Mouse (Mus musculus): ENCODE results near the gene Acp2. TPM values are rescaled to one million over a fixed set of nuclear protein-coding genes. Genes with fewer than 3 reads are reported as not detected.
"Not testable (repeated sequence)": the region's sequence is repeated elsewhere in the genome, so short reads cannot be mapped to it uniquely, and the experiment has no call there.

Acp2 gene
- polyA plus RNA-seq, 1 experiment from 2014 or later = 38.0 TPM

DNA sequence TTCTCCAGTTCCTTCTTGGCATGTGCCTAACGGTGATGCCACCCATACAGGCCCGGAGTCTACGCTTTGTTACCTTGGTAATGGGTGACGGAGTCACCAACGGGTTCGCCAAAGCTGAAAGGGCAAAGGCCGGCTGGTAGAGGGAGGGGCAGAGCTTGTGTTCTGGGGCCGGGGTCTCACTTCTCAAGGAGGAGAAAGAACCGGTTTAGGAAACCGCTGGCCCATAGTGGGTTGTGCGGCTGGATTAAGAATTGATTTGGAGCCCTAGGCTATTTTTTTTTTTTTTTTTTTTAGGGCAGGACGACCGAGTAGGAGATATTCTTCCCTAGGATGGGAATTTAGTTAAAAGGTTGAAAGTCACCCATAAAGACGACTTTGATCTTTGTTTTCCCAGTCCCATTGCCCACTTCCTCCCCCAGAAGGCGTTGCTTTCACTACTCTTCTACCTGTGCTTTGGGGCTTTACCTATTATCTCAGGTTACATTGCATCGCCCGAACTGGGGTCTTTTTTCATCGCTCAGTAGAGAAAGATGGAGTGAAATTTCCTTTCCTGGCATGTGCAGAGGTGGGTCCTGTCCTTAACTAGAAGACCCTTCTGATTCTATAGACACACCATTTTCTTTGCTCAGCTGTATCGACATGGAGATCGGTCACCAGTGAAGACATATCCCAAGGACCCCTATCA is 429 bp downstream of the Acp2 start:
- Histone ChIP-seq H3K27me3 (no peaks in the 10 kb centered on the region), H3K4me3 (peak overlapping the region; percentile 79), H3K27ac (peak overlapping the region; percentile 94), H3K4me1 (replicated peaks) (peaks cover 31% of the 10 kb centered on the region), H3K9me3 (no peaks in the 10 kb centered on the region), H3K9ac (peak overlapping the region; percentile 91), H3K36me3 (peaks cover 35% of the 10 kb centered on the region), H3K4me2 (peak overlapping the region; percentile 86)
- WGBS = 14% methylated on average over 20 of the region's 20 CpGs
- peak; percentile 75; the same call in 1 of the 2 replicates for ATAC-seq (ENCODE audit: low FRiP score)

DNA sequence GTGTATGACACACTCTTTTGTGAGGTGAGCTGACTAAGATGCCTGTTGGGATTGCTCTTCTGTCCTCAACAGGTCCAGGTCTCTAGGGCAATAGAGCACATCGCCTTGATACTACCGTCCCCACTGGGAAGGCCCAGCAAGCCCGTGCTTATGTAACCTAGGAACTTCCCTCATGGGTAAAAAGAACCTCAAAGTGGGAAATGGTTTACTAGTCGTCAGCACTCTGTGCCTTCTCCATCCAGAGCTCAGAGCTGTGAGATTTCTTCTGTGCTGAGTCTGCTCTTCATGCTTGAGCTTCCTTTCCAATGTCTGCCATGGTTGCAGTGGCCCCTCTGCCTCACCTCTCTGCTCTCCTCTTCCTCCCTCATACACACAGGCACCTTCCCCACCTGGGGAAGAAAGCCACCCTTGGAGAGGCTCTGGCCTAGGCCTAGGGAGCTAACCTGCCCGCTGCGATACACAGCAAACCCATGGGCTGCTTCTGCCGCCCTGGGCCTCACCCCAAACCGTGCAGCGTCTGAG is 3.6 kb downstream of the Acp2 start:
- Histone ChIP-seq H3K27ac (no peak overlapping the region), H3K4me2 (no peak overlapping the region), H3K9me3 (no peaks in the 10 kb centered on the region), H3K4me3 (no peak overlapping the region), H3K9ac (no peak overlapping the region), H3K4me1 (replicated peaks) (peaks cover 31% of the 10 kb centered on the region), H3K36me3 (peaks cover 63% of the 10 kb centered on the region), H3K27me3 (no peaks in the 10 kb centered on the region)
- 93% methylated on average over 9 of the region's 9 CpGs for WGBS
- ATAC-seq (ENCODE audit: low FRiP score) = no peak

DNA sequence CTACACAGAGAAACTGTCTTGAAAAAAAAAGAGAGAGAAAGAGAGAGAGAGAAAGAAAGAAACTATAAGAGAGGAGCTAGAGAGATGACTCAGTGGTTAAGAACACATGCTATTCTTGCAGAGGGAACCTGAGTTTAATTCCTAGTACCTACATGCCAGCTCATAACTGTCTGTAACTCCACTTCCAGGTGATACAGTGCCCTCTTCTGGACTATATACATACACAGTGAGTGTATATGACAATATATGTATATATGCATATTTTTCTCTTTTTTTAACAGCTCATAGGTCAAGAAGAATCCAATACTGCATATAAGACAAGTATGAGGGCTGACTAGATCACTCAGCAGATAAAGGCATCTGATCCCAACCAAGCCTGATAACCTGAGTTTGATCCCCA is 10.6 kb downstream of the Acp2 start:
- Histone ChIP-seq H3K27ac (no peak overlapping the region), H3K9me3 (no peaks in the 10 kb centered on the region), H3K27me3 (no peaks in the 10 kb centered on the region), H3K4me1 (replicated peaks) (0 out of 2 replicates have a peak, but pooled peaks cover 3% of the 10 kb centered on the region), H3K4me2 (no peak overlapping the region), H3K36me3 (peaks cover 82% of the 10 kb centered on the region), H3K9ac (no peak overlapping the region), H3K4me3 (no peak overlapping the region)
- no peak for ATAC-seq (ENCODE audit: low FRiP score)

DNA sequence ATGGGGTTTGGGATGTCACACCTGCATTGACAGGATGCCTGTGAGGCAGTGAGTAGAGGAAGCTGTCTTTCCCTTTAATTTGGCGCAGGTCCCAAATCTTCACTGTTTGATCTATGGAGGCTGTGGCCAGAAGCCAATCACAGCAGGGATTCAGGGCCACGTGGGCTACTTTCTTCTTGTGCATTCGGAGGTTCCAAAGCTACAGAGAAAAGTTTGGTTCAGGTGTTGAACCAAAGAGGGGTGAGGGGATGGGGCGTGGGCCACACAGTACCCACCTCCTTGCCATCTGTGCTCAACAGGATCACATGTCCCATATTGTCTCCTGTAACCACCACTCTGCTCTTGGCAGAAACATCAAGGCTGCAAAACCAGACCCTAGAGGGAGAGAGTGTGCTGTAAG is 14.3 kb downstream of the Acp2 start:
- no peak overlapping the region for H3K4me2 ChIP-seq
- WGBS = 66% methylated on average over 4 of the region's 4 CpGs
- no peaks in the 10 kb centered on the region for H3K9me3 ChIP-seq
- H3K36me3 ChIP-seq = peaks cover 49% of the 10 kb centered on the region
- H3K27ac ChIP-seq = no peak overlapping the region
- H3K4me1 ChIP-seq (replicated peaks) = 0 out of 2 replicates have a peak, but pooled peaks cover 3% of the 10 kb centered on the region
- no peaks in the 10 kb centered on the region for H3K27me3 ChIP-seq
- no peak overlapping the region for H3K9ac ChIP-seq
- ATAC-seq (ENCODE audit: low FRiP score) = no peak
- no peak overlapping the region for H3K4me3 ChIP-seq

DNA sequence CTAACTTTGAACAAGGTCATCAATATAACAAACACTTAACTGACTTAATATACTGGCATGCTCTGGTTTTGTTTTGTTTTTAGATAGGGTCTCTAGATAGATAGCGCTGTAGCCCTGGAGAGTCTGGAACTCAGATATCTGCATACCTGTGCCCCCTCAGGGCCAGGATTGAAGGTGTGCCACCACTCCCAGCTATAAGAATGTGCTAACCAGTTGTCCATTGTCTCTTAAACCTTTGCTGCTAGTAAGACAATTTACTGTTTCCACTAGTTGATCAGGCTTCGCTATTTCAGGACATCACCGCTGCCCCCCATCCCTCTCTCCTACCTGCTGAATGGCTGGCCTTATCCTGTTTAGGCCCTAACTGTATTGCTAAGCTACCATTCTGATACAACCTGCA is 17.8 kb downstream of the Acp2 start:
- H3K27ac ChIP-seq = no peak overlapping the region
- H3K4me3 ChIP-seq = no peak overlapping the region
- no peaks in the 10 kb centered on the region for H3K27me3 ChIP-seq
- 0 out of 2 replicates have a peak, but pooled peaks cover 3% of the 10 kb centered on the region for H3K4me1 ChIP-seq (replicated peaks)
- no peak overlapping the region for H3K4me2 ChIP-seq
- 99% methylated on average over 3 of the region's 3 CpGs for WGBS
- ATAC-seq (ENCODE audit: low FRiP score) = no peak
- H3K36me3 ChIP-seq = peaks cover 16% of the 10 kb centered on the region
- no peak overlapping the region for H3K9ac ChIP-seq
- no peaks in the 10 kb centered on the region for H3K9me3 ChIP-seq

DNA sequence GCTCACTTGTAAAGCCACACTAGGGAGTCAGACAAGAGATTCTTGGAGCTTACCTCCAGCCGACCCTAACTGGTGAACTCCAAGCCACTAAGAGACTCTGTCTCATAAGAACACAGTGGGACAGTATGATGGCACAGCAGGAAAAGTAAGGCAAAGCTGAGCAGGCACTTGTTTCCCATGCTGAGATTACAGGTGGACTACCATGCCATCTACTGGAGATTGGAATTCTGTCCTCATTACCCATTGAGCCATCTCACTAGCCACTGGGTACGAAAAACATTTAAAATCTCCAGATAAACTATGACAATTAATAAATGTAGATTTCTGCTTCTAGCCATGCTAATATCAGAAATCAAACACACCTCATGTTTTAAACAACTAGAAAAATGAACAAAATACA is 20.9 kb downstream of the Acp2 start:
- no peak overlapping the region for H3K4me2 ChIP-seq
- H3K27me3 ChIP-seq = no peaks in the 10 kb centered on the region
- ATAC-seq (ENCODE audit: low FRiP score) = no peak
- H3K36me3 ChIP-seq = no peaks in the 10 kb centered on the region
- no peaks in the 10 kb centered on the region for H3K4me1 ChIP-seq (replicated peaks)
- H3K27ac ChIP-seq = no peak overlapping the region
- H3K4me3 ChIP-seq = no peak overlapping the region
- no peaks in the 10 kb centered on the region for H3K9me3 ChIP-seq
- 81% methylated on average over 2 of the region's 2 CpGs for WGBS
- H3K9ac ChIP-seq = no peak overlapping the region

DNA sequence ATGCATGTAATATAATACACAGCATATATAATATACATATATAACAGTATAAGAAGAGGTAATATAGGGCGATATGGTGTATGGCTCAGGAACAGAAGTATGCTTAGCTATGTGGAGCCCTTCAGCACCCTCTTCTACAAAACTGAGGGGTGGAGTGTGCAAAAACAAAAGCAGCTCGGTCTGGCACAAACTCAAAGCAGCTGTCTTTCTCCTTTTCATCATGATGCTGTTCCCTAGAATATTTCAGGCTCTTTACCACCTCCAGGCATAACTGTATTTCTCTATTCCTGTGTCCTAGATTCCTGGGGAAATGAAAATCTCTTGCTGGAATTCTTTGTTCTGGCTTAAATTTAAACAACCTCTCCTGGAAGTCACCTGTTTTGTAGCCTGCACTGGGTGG is 27.1 kb downstream of the Acp2 start:
- Histone ChIP-seq H3K9me3 (no peaks in the 10 kb centered on the region), H3K36me3 (peaks cover 9% of the 10 kb centered on the region; the same call in 1 of the 2 replicates), H3K4me3 (no peak overlapping the region), H3K4me1 (replicated peaks) (no peaks in the 10 kb centered on the region), H3K27ac (no peak overlapping the region), H3K27me3 (no peaks in the 10 kb centered on the region), H3K4me2 (no peak overlapping the region), H3K9ac (no peak overlapping the region)
- 81% methylated on average over 2 of the region's 2 CpGs for WGBS
- ATAC-seq (ENCODE audit: low FRiP score) = no peak

DNA sequence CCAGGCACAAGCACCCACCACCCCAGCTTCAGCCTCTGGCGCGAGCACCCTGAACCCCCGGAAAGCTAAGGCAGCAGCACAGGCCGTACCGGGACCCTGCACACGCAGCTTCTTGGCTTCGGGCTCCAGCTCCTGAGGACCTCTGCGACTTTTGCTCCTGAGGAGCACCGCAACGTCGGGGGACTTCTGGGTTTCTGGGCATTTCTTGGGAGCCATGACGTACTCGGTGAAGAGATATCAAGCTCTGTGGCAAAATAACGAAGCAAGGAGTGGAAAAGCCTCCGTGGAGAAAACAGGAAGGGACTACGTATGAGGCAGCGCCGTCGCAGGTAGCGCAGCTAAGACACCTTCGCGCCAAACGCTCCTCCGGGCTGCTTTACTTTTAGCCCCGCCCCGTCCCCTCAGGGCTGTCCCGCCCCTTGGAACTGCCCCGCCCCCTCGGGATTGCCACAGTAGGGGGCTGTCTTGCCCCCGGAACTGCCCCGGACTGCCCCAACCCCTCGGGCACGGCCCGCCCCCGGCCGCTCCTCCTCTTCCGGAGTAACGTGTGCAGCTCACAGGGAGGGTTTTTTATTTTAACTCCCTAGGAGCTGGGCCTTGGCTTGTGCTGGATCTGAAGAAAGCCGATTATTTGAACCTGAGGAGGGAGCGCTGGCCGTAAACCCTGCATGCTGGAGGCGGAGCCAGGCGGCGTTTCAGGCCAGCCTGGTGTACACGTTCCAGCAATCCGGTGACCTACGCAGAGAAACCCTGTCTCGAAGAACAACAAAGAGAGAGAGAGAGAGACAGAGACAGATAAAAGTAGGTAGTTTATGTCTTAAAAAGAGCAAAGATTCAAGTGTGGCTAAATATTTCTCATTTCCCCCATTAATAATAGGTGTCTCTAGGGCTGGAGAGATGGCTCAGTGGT is 34.2 kb downstream of the Acp2 start, which contains the start of gene Ddb2:
Ddb2 (minus strand) TSS at position 382 of the 910 bp plus-strand sequence.
- WGBS = under 1% methylated on average over 48 of the region's 48 CpGs
- peak within 1 kb of the TSS; percentile 83 for H3K4me2 ChIP-seq
- H3K27ac ChIP-seq = peak within 1 kb of the TSS; percentile 91
- H3K36me3 ChIP-seq = peaks cover 9% of the 10 kb centered on the region; the same call in 1 of the 2 replicates
- ATAC-seq (ENCODE audit: low FRiP score) = peak; percentile 98
- H3K9ac ChIP-seq = peak within 1 kb of the TSS; percentile 79
- H3K4me3 ChIP-seq = peak within 1 kb of the TSS; percentile 61
- no peaks in the 10 kb centered on the region for H3K27me3 ChIP-seq
- peaks cover 9% of the 10 kb centered on the region; the same call in 1 of the 2 replicates for H3K4me1 ChIP-seq (replicated peaks)
- H3K9me3 ChIP-seq = no peaks in the 10 kb centered on the region

DNA sequence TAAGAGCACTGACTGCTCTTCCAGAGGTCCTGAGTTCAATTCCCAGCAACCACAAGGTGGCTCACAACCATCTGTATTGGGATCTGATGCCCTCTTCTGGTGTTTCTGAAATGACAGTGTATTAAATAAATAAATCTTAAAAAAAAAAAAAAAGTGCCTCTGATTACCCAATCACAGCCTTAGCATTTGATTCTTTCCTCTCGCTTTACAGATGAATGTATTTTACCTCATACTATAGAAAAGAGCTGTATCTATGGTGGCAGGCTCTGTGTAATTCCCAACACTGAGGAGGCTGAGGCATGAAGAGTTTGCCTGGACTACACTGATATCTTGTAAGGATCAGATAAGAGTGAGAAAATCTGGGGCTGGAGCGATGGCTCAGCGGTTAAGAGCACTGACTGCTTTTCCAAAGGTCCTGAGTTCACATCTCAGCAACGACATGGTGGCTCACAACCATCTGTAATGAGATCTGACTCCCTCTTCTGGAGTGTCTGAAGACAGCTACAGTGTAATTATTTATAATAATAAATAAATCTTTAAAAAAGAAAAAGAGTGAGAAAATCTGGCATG is 34.9 kb downstream of the Acp2 start:
- H3K9ac ChIP-seq = peak overlapping the region; percentile 79
- peak overlapping the region; percentile 83 for H3K4me2 ChIP-seq
- not testable (repeated sequence) for H3K4me1 ChIP-seq (replicated peaks); H3K9me3 ChIP-seq; H3K27me3 ChIP-seq; H3K36me3 ChIP-seq
- H3K4me3 ChIP-seq = peak overlapping the region; percentile 61
- peak overlapping the region; percentile 91 for H3K27ac ChIP-seq
- WGBS = 17% methylated on average over 4 of the region's 4 CpGs
- peak; percentile 69 for ATAC-seq (ENCODE audit: low FRiP score)

DNA sequence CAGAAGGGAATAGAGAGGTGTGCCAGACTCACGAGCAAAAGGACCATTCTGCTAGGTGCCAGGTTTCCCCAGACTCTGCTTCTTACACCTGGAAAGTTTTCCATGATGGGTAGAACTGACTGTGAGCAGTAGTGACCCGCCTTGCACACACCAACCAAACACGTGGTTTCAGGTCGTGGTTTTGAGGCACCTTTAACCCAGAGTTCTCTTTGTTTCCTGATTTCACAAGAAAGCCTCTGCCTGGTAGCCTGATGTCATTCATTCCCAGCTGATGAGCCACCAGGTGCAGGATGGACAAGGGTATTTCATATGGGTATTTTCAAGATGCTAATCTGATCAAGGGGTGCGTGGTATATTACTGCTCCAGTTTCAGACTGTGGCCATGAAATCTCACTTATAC is 39.9 kb downstream of the Acp2 start:
- H3K9ac ChIP-seq = no peak overlapping the region
- no peaks in the 10 kb centered on the region for H3K36me3 ChIP-seq
- H3K27me3 ChIP-seq = no peaks in the 10 kb centered on the region
- 67% methylated on average over 5 of the region's 5 CpGs for WGBS
- H3K4me1 ChIP-seq (replicated peaks) = peaks cover 9% of the 10 kb centered on the region; the same call in 1 of the 2 replicates
- ATAC-seq (ENCODE audit: low FRiP score) = no peak
- H3K27ac ChIP-seq = no peak overlapping the region
- no peak overlapping the region for H3K4me3 ChIP-seq
- no peaks in the 10 kb centered on the region for H3K9me3 ChIP-seq
- H3K4me2 ChIP-seq = no peak overlapping the region

DNA sequence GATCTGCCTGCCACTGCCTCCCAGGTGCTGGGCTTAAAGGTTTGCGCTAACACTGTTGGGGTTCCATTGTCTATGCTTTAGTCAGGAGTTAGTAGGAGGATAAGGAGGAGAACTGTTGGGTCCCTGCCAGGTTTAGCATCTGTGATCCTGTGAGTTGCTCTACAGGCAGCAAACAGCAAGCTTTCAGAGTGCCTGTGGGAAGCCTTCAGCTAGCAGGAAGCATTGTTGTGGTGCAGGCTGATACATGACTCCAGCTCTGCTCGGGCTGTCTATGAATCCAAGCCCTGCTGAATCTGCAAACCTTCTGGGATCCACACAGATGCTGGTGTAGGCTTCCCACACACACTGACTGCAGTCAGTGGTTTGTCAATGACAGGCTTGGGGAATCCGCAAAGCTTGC is 40.7 kb downstream of the Acp2 start:
- Histone ChIP-seq H3K9ac (peak overlapping the region; percentile 19; the same call in 1 of the 2 replicates), H3K4me2 (no peak overlapping the region), H3K27me3 (no peaks in the 10 kb centered on the region), H3K27ac (peak overlapping the region; percentile 35; the same call in 1 of the 2 replicates), H3K4me3 (no peak overlapping the region), H3K36me3 (no peaks in the 10 kb centered on the region), H3K9me3 (no peaks in the 10 kb centered on the region), H3K4me1 (replicated peaks) (peaks cover 6% of the 10 kb centered on the region; the same call in 1 of the 2 replicates)
- 58% methylated on average over 3 of the region's 3 CpGs for WGBS
- no peak for ATAC-seq (ENCODE audit: low FRiP score)
